In genomic region chr14:61230179-61230578, GRCm38 (mm10) we compare ENCODE assay signal across 29 mouse cellular contexts. TPM values are rescaled to one million over a fixed set of nuclear protein-coding genes. Genes with fewer than 3 reads are reported as not detected.
A peak's percentile ranks its signal among the peaks of the same experiment; 100 is the strongest.
DNase-seq lines count a peak whose midpoint lies in the region; ATAC-seq and TF ChIP-seq lines count a peak whose summit lies in the region.
"Had no signal": no experiment of that assay in that cellular context is flagged by ENCODE, and none has a peak within 500 bp of the region (broad histone marks: within the 10 kb centered on the region; RNA-seq: fewer than 3 reads in every experiment).

No protein-coding gene starts in this region.

- H3K27ac ChIP-seq in liver, embryonic 14.5 days: no peak overlapping the region
- H3K27ac ChIP-seq in liver, postnatal 0 days (ENCODE audit: low read depth): no peak overlapping the region
- H3K27ac ChIP-seq: embryonic facial prominence, embryonic 12.5 days; embryonic facial prominence, embryonic 15.5 days; heart, adult 2 months; heart, embryonic 10.5 days; heart, embryonic 13.5 days; hindbrain, embryonic 12.5 days; hindbrain, embryonic 15.5 days had no signal

- no peak overlapping the region for H3K9ac ChIP-seq in liver, embryonic 14.5 days (replicated peaks)
- no peak overlapping the region for H3K9ac ChIP-seq in liver, postnatal 0 days (replicated peaks)
- H3K9ac ChIP-seq: embryonic facial prominence, embryonic 12.5 days; embryonic facial prominence, embryonic 15.5 days; forebrain, postnatal 0 days; heart, embryonic 13.5 days; hindbrain, embryonic 12.5 days; hindbrain, embryonic 15.5 days had no signal

- H3K36me3 ChIP-seq in G1E (replicated peaks): no peaks in the 10 kb centered on the region
- no peaks in the 10 kb centered on the region for H3K36me3 ChIP-seq in liver, embryonic 14.5 days (replicated peaks; ENCODE audit: control insufficient read depth, insufficient read depth, low read depth)
- H3K36me3 ChIP-seq in liver, postnatal 0 days (replicated peaks; ENCODE audit: insufficient read depth, low read length): no peaks in the 10 kb centered on the region
- H3K36me3 ChIP-seq: embryonic facial prominence, embryonic 12.5 days; embryonic facial prominence, embryonic 15.5 days; heart, embryonic 10.5 days; heart, embryonic 13.5 days; hindbrain, embryonic 12.5 days; hindbrain, embryonic 15.5 days had no signal

- H3K4me2 ChIP-seq in liver, embryonic 14.5 days (ENCODE audit: low read depth): peak overlapping the region; percentile 36
- H3K4me2 ChIP-seq in liver, postnatal 0 days (ENCODE audit: low read depth, low read length): no peak overlapping the region
- H3K4me2 ChIP-seq: embryonic facial prominence, embryonic 12.5 days; embryonic facial prominence, embryonic 15.5 days; heart, embryonic 13.5 days; hindbrain, embryonic 12.5 days; hindbrain, embryonic 15.5 days had no signal

- no peak for TF ChIP-seq CTCF in G1E (IDR thresholded peaks at IDR 0.05; ENCODE audit: low read depth, low read length)
- no peak for TF ChIP-seq CTCF in liver, embryonic 14.5 days (IDR thresholded peaks at IDR 0.05; ENCODE audit: low read depth)
- no peak for TF ChIP-seq CTCF in liver, postnatal 0 days (IDR thresholded peaks at IDR 0.05; ENCODE audit: low read depth)

- H3K27me3 ChIP-seq in G1E (ENCODE audit: insufficient read depth, low read length): no peaks in the 10 kb centered on the region
- no peaks in the 10 kb centered on the region for H3K27me3 ChIP-seq in liver, embryonic 14.5 days (ENCODE audit: control insufficient read depth, insufficient read depth, low read length)
- H3K27me3 ChIP-seq in liver, postnatal 0 days (ENCODE audit: insufficient read depth, low read length): no peaks in the 10 kb centered on the region
- H3K27me3 ChIP-seq: CH12.LX; embryonic facial prominence, embryonic 12.5 days; embryonic facial prominence, embryonic 15.5 days; heart, embryonic 13.5 days; hindbrain, embryonic 12.5 days; hindbrain, embryonic 15.5 days had no signal

- no peak for DNase-seq in G1E (ENCODE audit: low spot score)
- DNase-seq in c-Kit-positive CD71-positive TER-119-negative erythroid progenitor cells, embryonic 14.5 days (ENCODE audit: low read depth): peak; percentile 8
- DNase-seq in liver, embryonic 14.5 days (ENCODE audit: low read depth in 3 of 3, low spot score in 3 of 3): peak in 1 of 3 experiments; percentile 11
- no peak for DNase-seq in liver, postnatal 0 days
- no peak for DNase-seq in ovary, postnatal 14 days (ENCODE audit: low spot score)
- DNase-seq in left cerebral cortex, postnatal 10 days (ENCODE audit: extremely low spot score in 1 of 2, low spot score in 2 of 2): no peak
- DNase-seq in urinary bladder, adult 18-20 months (ENCODE audit: low spot score in 2 of 2): no peak
- DNase-seq: adrenal gland, adult 8-10 months; adrenal gland, postnatal 25 days; B cell, adult 2 months; cerebellum, adult 18-20 months; cerebellum, adult 9-10 months; cerebellum, postnatal 14 days; forebrain, postnatal 0 days; gastrocnemius, postnatal 10 days; gastrocnemius, postnatal 36 days; heart, adult 2 months; heart, postnatal 14 days had no signal

- TF ChIP-seq EP300 in liver, embryonic 14.5 days (IDR thresholded peaks at IDR 0.05; ENCODE audit: low read depth): no peak
- TF ChIP-seq EP300 in liver, postnatal 0 days (IDR thresholded peaks at IDR 0.05; ENCODE audit: low read depth): no peak

- H3K9me3 ChIP-seq in G1E (replicated peaks): no peaks in the 10 kb centered on the region
- H3K9me3 ChIP-seq in liver, embryonic 14.5 days (ENCODE audit: control insufficient read depth, low read length): no peaks in the 10 kb centered on the region
- H3K9me3 ChIP-seq in liver, postnatal 0 days (ENCODE audit: low read length): no peaks in the 10 kb centered on the region
- H3K9me3 ChIP-seq: embryonic facial prominence, embryonic 12.5 days; embryonic facial prominence, embryonic 15.5 days; heart, embryonic 10.5 days; heart, embryonic 13.5 days; hindbrain, embryonic 12.5 days; hindbrain, embryonic 15.5 days had no signal

- peak overlapping the region; percentile 39; the same call in 1 of the 2 replicates for H3K4me3 ChIP-seq in G1E (ENCODE audit: low read depth, low read length)
- H3K4me3 ChIP-seq in liver, embryonic 14.5 days (ENCODE audit: insufficient read depth in 1 of 2, low read depth in 2 of 2, low read length in 2 of 2): no peak overlapping the region
- no peak overlapping the region for H3K4me3 ChIP-seq in liver, postnatal 0 days (ENCODE audit: low read depth, low read length)
- H3K4me3 ChIP-seq: embryonic facial prominence, embryonic 12.5 days; embryonic facial prominence, embryonic 15.5 days; heart, adult 2 months; heart, embryonic 10.5 days; heart, embryonic 13.5 days; hindbrain, embryonic 12.5 days; hindbrain, embryonic 15.5 days had no signal

- ATAC-seq in G1E (ENCODE audit: extremely low read depth, insufficient number of reproducible peaks, low FRiP score, poor library complexity, severe bottlenecking): 0 out of 2 replicates have a peak, but pooled peaks have one; percentile 5
- ATAC-seq in liver, embryonic 14.5 days (ENCODE audit: insufficient read depth): peak; percentile 76
- peak; percentile 59 for ATAC-seq in liver, postnatal 0 days
- ATAC-seq: activated CD4-positive, CD25-positive, alpha-beta regulatory T cell, adult 4 months; forebrain, embryonic 14.5 days; forebrain, postnatal 0 days had no signal

- WGBS in liver, embryonic 14.5 days (ENCODE audit: insufficient replicate concordance): 35% methylated on average over 4 of the region's 4 CpGs
- 71% methylated on average over 4 of the region's 4 CpGs for whole genome bisulfite sequencing in liver, postnatal 0 days (ENCODE audit: insufficient replicate concordance)

- peaks cover 53% of the 10 kb centered on the region for H3K4me1 ChIP-seq in G1E (ENCODE audit: insufficient read depth, low read depth, low read length)
- H3K4me1 ChIP-seq in liver, embryonic 14.5 days (replicated peaks; ENCODE audit: control insufficient read depth in 2 of 2, insufficient read depth in 2 of 2, low read length in 1 of 2): peaks cover 16 to 23% of the 10 kb centered on the region in 2 experiments
- H3K4me1 ChIP-seq in liver, postnatal 0 days (ENCODE audit: insufficient read depth): no peaks in the 10 kb centered on the region
- H3K4me1 ChIP-seq: embryonic facial prominence, embryonic 12.5 days; embryonic facial prominence, embryonic 15.5 days; heart, embryonic 13.5 days; hindbrain, embryonic 12.5 days; hindbrain, embryonic 15.5 days had no signal

- intact Hi-C loops in left cerebral cortex, postnatal 10 days (cut with DNase I): no loop called here

RNA-seq across cellular contexts. Expression of gene Sgcg, which starts 28.1 kb away (rescaled TPM):
- total RNA-seq in G1E (2014; fragmentation: Nextera tagmentation) (not detected in 2 replicates), G1E (2017) (0.16 TPM in 1 of 2 replicates, not detected in the other)
- polyA plus RNA-seq in G1E (2012): not detected in 2 replicates
- 0.02 and 0.03 TPM in 2 replicates for polyA plus RNA-seq in liver, embryonic 14.5 days (2012; rRNA removed)
- 0.05 TPM in 1 of 2 replicates, not detected in the other for polyA plus RNA-seq in liver, embryonic 14.5 days (2014; fragmentation: Nextera tagmentation; extraction: Ambion mirVana)
- polyA plus RNA-seq in liver, postnatal 0 days (2015; fragmentation: Nextera tagmentation; extraction: Ambion mirVana): 0.85 TPM in 1 of 2 replicates, not detected in the other
- under 1 TPM in 1 of 2 experiments, not detected in 1; 0.17 TPM for total RNA-seq in left cerebral cortex, postnatal 10 days (2021)
- total RNA-seq: CH12.LX; granulocyte monocyte progenitor cell, adult 5-6 weeks; hematopoietic stem cell, adult 5-6 weeks had no signal
- polyA plus RNA-seq: activated CD4-positive, CD25-positive, alpha-beta regulatory T cell, adult 4 months had no signal

Comparison
In these comparisons a context has a peak if more than half of its experiments do, and no peak if none do; other contexts are left out.
1. ATAC-seq: peak in every context shown above with its lines; median percentile 76 in liver, embryonic 14.5 days; 59 in liver, postnatal 0 days; 5 in G1E.